ENCODE assay signal across 8 mouse cellular contexts in genomic region chr12:12877539-12877938, GRCm38 (mm10).
DNase-seq lines count a peak whose midpoint lies in the region; ATAC-seq lines count a peak whose summit lies in the region.

No protein-coding gene starts in this region.

- no peaks in the 10 kb centered on the region for H3K9me3 ChIP-seq in hindbrain, embryonic 11.5 days (ENCODE audit: control insufficient read depth, low read length)
- no peaks in the 10 kb centered on the region for H3K9me3 ChIP-seq in neural tube, embryonic 12.5 days
- H3K9me3 ChIP-seq in liver, embryonic 11.5 days (ENCODE audit: control insufficient read depth, low read length), result no peaks in the 10 kb centered on the region

- H3K9ac ChIP-seq in hindbrain, embryonic 11.5 days (ENCODE audit: low read depth, low read length), result no peak overlapping the region
- no peak overlapping the region for H3K9ac ChIP-seq in neural tube, embryonic 12.5 days
- H3K9ac ChIP-seq in liver, embryonic 11.5 days (ENCODE audit: low read depth, low read length), result no peak overlapping the region

- H3K4me3 ChIP-seq in hindbrain, embryonic 11.5 days (ENCODE audit: low read depth, low read length), result no peak overlapping the region
- H3K4me3 ChIP-seq in neural tube, embryonic 12.5 days, result no peak overlapping the region
- H3K4me3 ChIP-seq in liver, embryonic 11.5 days (ENCODE audit: low read depth, low read length), result no peak overlapping the region

- no peaks in the 10 kb centered on the region for H3K27me3 ChIP-seq in hindbrain, embryonic 11.5 days (ENCODE audit: control insufficient read depth, insufficient read depth, low read length)
- no peaks in the 10 kb centered on the region for H3K27me3 ChIP-seq in neural tube, embryonic 12.5 days (replicated peaks)
- no peaks in the 10 kb centered on the region for H3K27me3 ChIP-seq in liver, embryonic 11.5 days (replicated peaks; ENCODE audit: control insufficient read depth, insufficient read depth, low read length)

- WGBS in hindbrain, embryonic 11.5 days, result 46% methylated on average over 5 of the region's 5 CpGs
- 27% methylated on average over 5 of the region's 5 CpGs for WGBS in neural tube, embryonic 12.5 days
- WGBS in liver, embryonic 11.5 days, result 78% methylated on average over 5 of the region's 5 CpGs

- peak overlapping the region; percentile 73 for H3K27ac ChIP-seq in hindbrain, embryonic 11.5 days (ENCODE audit: low read depth, low read length)
- H3K27ac ChIP-seq in neural tube, embryonic 12.5 days, result peak overlapping the region; percentile 43; the same call in 1 of the 2 replicates
- no peak overlapping the region for H3K27ac ChIP-seq in liver, embryonic 11.5 days (ENCODE audit: low read depth, low read length)

- peak; percentile 27 to 37 for DNase-seq in left cerebral cortex, postnatal 10 days (ENCODE audit: extremely low spot score in 1 of 2, low spot score in 2 of 2)
- DNase-seq in left cerebral cortex, adult 11 months (ENCODE audit: low spot score), result no peak
- peak; percentile 63 to 75 for DNase-seq in cerebellum, postnatal 25 days
- DNase-seq in hindbrain, embryonic 11.5 days (ENCODE audit: low spot score), result peak; percentile 52
- DNase-seq in liver, embryonic 11.5 days (ENCODE audit: low spot score), result no peak
- DNase-seq in urinary bladder, postnatal 4 days (ENCODE audit: low spot score in 2 of 2), result no peak
- no peak for DNase-seq in thymus, postnatal 4 days

- no peaks in the 10 kb centered on the region; the same call in 1 of the 2 replicates for H3K4me1 ChIP-seq in hindbrain, embryonic 11.5 days (replicated peaks; ENCODE audit: control insufficient read depth, insufficient read depth, low read length)
- no peaks in the 10 kb centered on the region; the same call in 1 of the 2 replicates for H3K4me1 ChIP-seq in neural tube, embryonic 12.5 days
- no peaks in the 10 kb centered on the region for H3K4me1 ChIP-seq in liver, embryonic 11.5 days (replicated peaks; ENCODE audit: control insufficient read depth, insufficient read depth, low read length)

- intact Hi-C loops in left cerebral cortex, postnatal 10 days (cut with DNase I), result no loop called here

- ATAC-seq in hindbrain, embryonic 11.5 days (ENCODE audit: low FRiP score), result peak; percentile 89
- ATAC-seq in neural tube, embryonic 12.5 days (ENCODE audit: low FRiP score, low read depth), result peak; percentile 93
- no peak for ATAC-seq in liver, embryonic 11.5 days (replicated peaks; ENCODE audit: low FRiP score)

- no peaks in the 10 kb centered on the region for H3K36me3 ChIP-seq in hindbrain, embryonic 11.5 days (ENCODE audit: control insufficient read depth, insufficient read depth, low read length)
- H3K36me3 ChIP-seq in neural tube, embryonic 12.5 days, result no peaks in the 10 kb centered on the region
- no peaks in the 10 kb centered on the region for H3K36me3 ChIP-seq in liver, embryonic 11.5 days (ENCODE audit: control insufficient read depth, insufficient read depth, low read length)

- no peak overlapping the region for H3K4me2 ChIP-seq in hindbrain, embryonic 11.5 days (replicated peaks; ENCODE audit: low read depth, low read length)
- no peak overlapping the region for H3K4me2 ChIP-seq in neural tube, embryonic 12.5 days (replicated peaks)
- no peak overlapping the region for H3K4me2 ChIP-seq in liver, embryonic 11.5 days

Comparison
In these comparisons a context has a peak if more than half of its experiments do, and no peak if none do; other contexts are left out.
1. DNase-seq: peak in left cerebral cortex, postnatal 10 days (2 of 2), cerebellum, postnatal 25 days (2 of 2) and hindbrain, embryonic 11.5 days (single experiment); none in left cerebral cortex, adult 11 months (single experiment), liver, embryonic 11.5 days (single experiment), urinary bladder, postnatal 4 days (0 of 2) and thymus, postnatal 4 days (single experiment).